Mouse (Mus musculus): Measurements from ENCODE around the gene Ddi2. TPM values are rescaled to one million over a fixed set of nuclear protein-coding genes. Genes with fewer than 3 reads are reported as not detected.

The Ddi2 gene
- total RNA-seq, 2 experiments from 2014 or later = 41.8 to 44.7 TPM

Other genes starting within 250 kb of the Ddi2 start
- 10 to 100 TPM; 23.4 to 30.9 TPM for gene Spen, start 184.8 kb downstream of the Ddi2 start, total RNA-seq (2021)
- 1 to 10 TPM; 3.8 to 6.6 TPM for gene Fblim1, start 117.3 kb downstream of the Ddi2 start, total RNA-seq (2021)
- gene Tmem82, start 104.8 kb downstream of the Ddi2 start, total RNA-seq (2021) = 1 to 10 TPM; 1.7 to 2.2 TPM
- 10 to 100 TPM; 10.5 to 12.8 TPM for gene Slc25a34, start 99.6 kb downstream of the Ddi2 start, total RNA-seq (2021)
- 10 to 100 TPM; 26.8 to 29.3 TPM for gene Plekhm2, start 58.5 kb downstream of the Ddi2 start, total RNA-seq (2021)
- gene Rsc1a1, start 37.8 kb downstream of the Ddi2 start, total RNA-seq (2021) = 1 to 10 TPM; 2.8 to 5.5 TPM
- gene Agmat, start 23.3 kb upstream of the Ddi2 start, total RNA-seq (2021) = 1 to 10 TPM in 1 of 2 experiments, under 1 TPM in 1; 0.78 to 1.2 TPM
- gene Dnajc16, start 67.5 kb upstream of the Ddi2 start, total RNA-seq (2021) = 1 to 10 TPM; 8.6 to 9.1 TPM
- gene Casp9, start 70.2 kb upstream of the Ddi2 start, total RNA-seq (2021) = 1 to 10 TPM; 5.6 to 8.0 TPM
- gene Cela2a, start 102.7 kb upstream of the Ddi2 start, total RNA-seq (2021) = not detected
- not detected for gene Ctrc, start 122.9 kb upstream of the Ddi2 start, total RNA-seq (2021)
- 10 to 100 TPM; 26.2 to 31.6 TPM for gene Efhd2, start 151.5 kb upstream of the Ddi2 start, total RNA-seq (2021)

Measured in gastrocnemius, postnatal 10 days (tissue).